Mouse (Mus musculus): ENCODE data around the gene Gm5152. TPM values are rescaled to one million over a fixed set of nuclear protein-coding genes. Genes with fewer than 3 reads are reported as not detected.
"Not testable (repeated sequence)": the region's sequence is repeated elsewhere in the genome, so short reads cannot be mapped to it uniquely, and the experiment has no call there.

The Gm5152 gene
- not detected for total RNA-seq (2021)
- long read RNA-seq, experiment 1: 0 reads
- long read RNA-seq, experiment 2: 0 reads

DNA sequence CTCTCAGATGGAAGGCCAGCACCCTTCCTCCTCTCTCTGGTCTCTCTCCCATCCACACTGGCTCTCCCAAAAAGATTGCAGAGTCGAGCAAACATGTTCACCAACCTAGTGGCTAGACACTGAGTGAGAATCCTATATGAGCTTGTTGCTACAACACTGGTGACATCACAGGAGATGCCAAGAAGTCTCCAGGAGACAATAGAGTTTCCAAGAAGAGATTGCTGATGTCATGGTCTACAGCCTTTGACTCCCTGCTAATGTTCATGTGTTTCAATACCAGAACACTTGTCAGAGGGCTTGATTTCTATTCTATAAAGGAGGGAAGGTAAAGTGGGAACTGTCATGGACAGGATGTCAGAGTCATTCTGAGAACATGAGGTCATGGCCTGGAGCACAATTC lies at the start of gene Gm5152:
TSS of gene Gm5152 (minus strand) at position 101 of the 400 bp plus-strand sequence.
- DNase-seq (ENCODE audit: low spot score): not testable (repeated sequence)

- not testable (repeated sequence) for DNase-seq (ENCODE audit: low spot score)
Observed at GRCm38 (mm10) chr5:10254768-10255167, 8.4 kb upstream of the Gm5152 start.

GRCm38 (mm10) chr5:10245770-10246169 lies 556 bp downstream of the Gm5152 start:
- DNase-seq (ENCODE audit: low spot score): not testable (repeated sequence)

- DNase-seq (ENCODE audit: low spot score): not testable (repeated sequence)
Observed at GRCm38 (mm10) chr5:10240436-10240835, 5.9 kb downstream of the Gm5152 start.

DNA sequence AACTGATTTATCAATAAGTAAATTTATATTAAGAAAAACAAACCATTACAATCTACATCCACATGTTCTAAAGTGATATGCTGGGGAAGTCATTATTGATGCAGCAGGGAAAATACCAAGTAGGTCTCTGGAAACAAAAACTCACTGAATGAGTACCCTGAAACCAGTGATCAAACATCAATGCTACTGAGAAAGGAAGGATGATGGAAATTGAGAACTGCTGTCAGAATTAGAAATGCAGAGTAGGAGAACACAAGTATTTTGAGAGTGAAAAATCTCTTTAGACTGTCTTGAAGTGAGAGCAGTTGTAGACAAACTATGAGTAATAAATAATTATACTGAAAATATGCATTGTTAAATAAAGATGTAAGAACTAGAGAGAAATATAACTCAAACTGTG lies 26.0 kb downstream of the Gm5152 start:
- DNase-seq (ENCODE audit: low spot score): no peak

- DNase-seq (ENCODE audit: low spot score): no peak
Observed at GRCm38 (mm10) chr5:10203067-10203466, 43.3 kb downstream of the Gm5152 start.

DNA sequence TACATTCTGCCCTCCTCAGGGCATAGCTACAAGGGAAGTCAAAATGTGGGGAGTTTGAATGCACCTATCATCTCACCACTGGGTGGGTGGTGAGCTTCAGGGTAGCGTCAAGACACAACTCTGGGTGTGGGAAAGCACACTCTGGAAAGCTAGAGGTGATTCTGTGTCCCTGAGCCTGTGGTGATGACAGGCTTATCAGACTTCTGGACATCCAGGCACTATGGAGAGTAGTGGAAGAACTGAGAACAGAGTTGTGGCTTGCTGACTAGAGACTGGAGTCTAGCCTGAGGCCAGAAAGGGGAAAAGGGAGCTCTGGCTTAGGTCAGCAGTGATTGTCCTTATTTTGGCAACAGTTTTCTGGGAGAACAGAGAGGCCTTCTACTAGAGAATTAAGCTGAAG lies 49.4 kb downstream of the Gm5152 start:
- DNase-seq (ENCODE audit: low spot score): no peak
